Mouse (Mus musculus): Measurements from ENCODE around the gene Sppl2b.
"Not testable (repeated sequence)": the region's sequence is repeated elsewhere in the genome, so short reads cannot be mapped to it uniquely, and the experiment has no call there.

Sppl2b gene

GRCm38 (mm10) chr10:80824827-80825226 is 30.2 kb upstream of the Sppl2b start:
- no peak for DNase-seq

GRCm38 (mm10) chr10:80826151-80827062 is 28.7 kb upstream of the Sppl2b start, which contains the start of gene Oaz1:
Gene Oaz1 (plus strand): TSS chr10:80826656.
- DNase-seq: peak; percentile 97 to 98

GRCm38 (mm10) chr10:80827063-80827869 is 27.8 kb upstream of the Sppl2b start:
- no peak for DNase-seq

GRCm38 (mm10) chr10:80827870-80828420 is 27.1 kb upstream of the Sppl2b start:
- no peak for DNase-seq

GRCm38 (mm10) chr10:80828587-80828986 is 26.5 kb upstream of the Sppl2b start:
- DNase-seq: not testable (repeated sequence)

GRCm38 (mm10) chr10:80829359-80830278 is 25.5 kb upstream of the Sppl2b start:
- DNase-seq: no peak

- DNase-seq: peak in 1 of 2 experiments; percentile 45
Measured at GRCm38 (mm10) chr10:80831136-80831535, 23.9 kb upstream of the Sppl2b start.

GRCm38 (mm10) chr10:80832818-80833217 is 22.3 kb upstream of the Sppl2b start:
- no peak for DNase-seq

- DNase-seq: no peak
Measured at GRCm38 (mm10) chr10:80835617-80836016, 19.5 kb upstream of the Sppl2b start.

- no peak for DNase-seq
Measured at GRCm38 (mm10) chr10:80836949-80837379, 18.1 kb upstream of the Sppl2b start.

GRCm38 (mm10) chr10:80837827-80838226 is 17.2 kb upstream of the Sppl2b start:
- DNase-seq: no peak

- DNase-seq: no peak
Measured at GRCm38 (mm10) chr10:80838346-80838912, 16.6 kb upstream of the Sppl2b start.

- DNase-seq: no peak
Measured at GRCm38 (mm10) chr10:80839848-80840247, 15.2 kb upstream of the Sppl2b start.

- DNase-seq: no peak
Measured at GRCm38 (mm10) chr10:80841685-80842084, 13.4 kb upstream of the Sppl2b start.

GRCm38 (mm10) chr10:80842334-80842733 is 12.7 kb upstream of the Sppl2b start:
- DNase-seq: no peak

- no peak for DNase-seq
Measured at GRCm38 (mm10) chr10:80843087-80843930, 11.8 kb upstream of the Sppl2b start.

GRCm38 (mm10) chr10:80843931-80844547 is 11.0 kb upstream of the Sppl2b start, which contains the start of gene Lingo3:
Gene Lingo3 (minus strand): TSS chr10:80844039.
- DNase-seq: no peak

GRCm38 (mm10) chr10:80845055-80845693 is 9.9 kb upstream of the Sppl2b start:
- no peak for DNase-seq

- DNase-seq: no peak
Measured at GRCm38 (mm10) chr10:80845732-80846131, 9.3 kb upstream of the Sppl2b start.

GRCm38 (mm10) chr10:80848571-80848970 is 6.5 kb upstream of the Sppl2b start:
- peak; percentile 52 to 58 for DNase-seq

Data from spleen, adult 18-20 months (tissue).